Mouse (Mus musculus) mesoderm, embryonic 11.5 days (tissue): Measurements from ENCODE around the gene Gm5592.
"Not testable (repeated sequence)": the region's sequence is repeated elsewhere in the genome, so short reads cannot be mapped to it uniquely, and the experiment has no call there.

Experiments used
- DNase-seq: peaks from one replicate; pipeline ENCODE4 v3.0.0-alpha.2; 2012; ENCODE audit warnings: low read depth, low spot score

Gm5592 gene

DNA sequence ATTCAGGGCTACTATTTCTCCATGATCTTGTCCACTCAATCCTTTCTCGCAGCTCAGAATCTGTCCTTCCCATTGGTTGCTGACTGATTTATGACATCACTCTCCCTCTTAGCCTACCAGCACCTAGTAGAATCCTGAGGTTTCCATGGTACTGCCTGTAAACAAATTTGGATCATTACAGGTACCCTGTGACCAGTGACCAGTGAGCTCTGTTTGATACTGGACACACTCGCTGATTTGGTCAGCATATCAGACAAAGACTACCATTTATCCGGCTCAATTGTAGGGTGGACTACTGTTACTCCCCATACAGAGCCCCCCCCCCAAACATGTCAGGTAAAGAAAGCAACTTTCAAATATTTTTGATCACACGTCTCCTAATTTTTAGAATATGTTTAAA lies at the start of gene Gm5592:
TSS of gene Gm5592 (plus strand) at position 301 of the 400 bp plus-strand sequence.
- not testable (repeated sequence) for DNase-seq

- not testable (repeated sequence) for DNase-seq
Measured at GRCm38 (mm10) chr7:41155806-41156205, 2.2 kb downstream of the Gm5592 start.

GRCm38 (mm10) chr7:41157879-41158278 lies 4.2 kb downstream of the Gm5592 start:
- DNase-seq: not testable (repeated sequence)

GRCm38 (mm10) chr7:41158562-41158961 lies 4.9 kb downstream of the Gm5592 start:
- not testable (repeated sequence) for DNase-seq

- DNase-seq: no peak
Measured at GRCm38 (mm10) chr7:41193671-41194070, 40.0 kb downstream of the Gm5592 start.
